9 mouse cellular contexts compared by ENCODE assay signal in genomic region chr13:75944044-75944820, GRCm38 (mm10). TPM values are rescaled to one million over a fixed set of nuclear protein-coding genes. Genes with fewer than 3 reads are reported as not detected.
DNase-seq lines count a peak whose midpoint lies in the region; ATAC-seq and TF ChIP-seq lines count a peak whose summit lies in the region.
"Had no signal": no experiment of that assay in that cellular context is flagged by ENCODE, and none has a peak within 500 bp of the region (broad histone marks: within the 10 kb centered on the region; RNA-seq: fewer than 3 reads in every experiment).

No protein-coding gene starts in this region.

- H3K36me3 ChIP-seq in kidney, adult 2 months (ENCODE audit: control insufficient read depth, insufficient read depth, low read length): no peaks in the 10 kb centered on the region
- H3K36me3 ChIP-seq in hindbrain, embryonic 12.5 days: 0 out of 2 replicates have a peak, but pooled peaks cover 3% of the 10 kb centered on the region
- no peaks in the 10 kb centered on the region for H3K36me3 ChIP-seq in midbrain, embryonic 15.5 days (replicated peaks)

- H3K4me3 ChIP-seq in kidney, adult 2 months (ENCODE audit: insufficient read depth, low read depth, low read length): peak overlapping the region; percentile 95
- H3K4me3 ChIP-seq in hindbrain, embryonic 12.5 days: peak overlapping the region; percentile 80
- H3K4me3 ChIP-seq in midbrain, embryonic 15.5 days: peak overlapping the region; percentile 77

- no peaks in the 10 kb centered on the region for H3K27me3 ChIP-seq in kidney, adult 2 months (replicated peaks; ENCODE audit: control insufficient read depth, insufficient read depth, low read length)
- H3K27me3 ChIP-seq in hindbrain, embryonic 12.5 days: no peaks in the 10 kb centered on the region
- no peaks in the 10 kb centered on the region for H3K27me3 ChIP-seq in midbrain, embryonic 15.5 days (replicated peaks)

- TF ChIP-seq POLR2A in kidney, adult 2 months (IDR thresholded peaks at IDR 0.05; ENCODE audit: low read depth, low read length): no peak
- TF ChIP-seq POLR2A in brain, embryonic 14.5 days (IDR thresholded peaks at IDR 0.05; ENCODE audit: borderline replicate concordance, extremely low read depth, insufficient read depth, insufficient read length, poor library complexity, severe bottlenecking): no peak

- H3K9me3 ChIP-seq in hindbrain, embryonic 12.5 days (replicated peaks): no peaks in the 10 kb centered on the region
- H3K9me3 ChIP-seq in midbrain, embryonic 15.5 days: no peaks in the 10 kb centered on the region

- no peaks in the 10 kb centered on the region for H3K4me1 ChIP-seq in kidney, adult 2 months (ENCODE audit: control insufficient read depth, insufficient read depth, low read length)
- peaks cover 15% of the 10 kb centered on the region for H3K4me1 ChIP-seq in hindbrain, embryonic 12.5 days
- peaks cover 20% of the 10 kb centered on the region for H3K4me1 ChIP-seq in midbrain, embryonic 15.5 days

- no peak for ATAC-seq in hindbrain, embryonic 12.5 days (ENCODE audit: low FRiP score)
- ATAC-seq in midbrain, embryonic 15.5 days (replicated peaks): no peak

- DNase-seq in kidney, adult 2 months: peak; percentile 3
- no peak for DNase-seq in kidney, adult 8-10 months
- DNase-seq in brain, embryonic 14.5 days (ENCODE audit: low read depth): peak; percentile 55
- no peak for DNase-seq in right cerebral cortex, postnatal 36 days (ENCODE audit: low spot score in 2 of 2)
- no peak for DNase-seq in adrenal gland, adult 18-20 months (ENCODE audit: low spot score in 2 of 2)
- DNase-seq in kidney, postnatal 14 days: no peak

- H3K27ac ChIP-seq in kidney, adult 2 months (ENCODE audit: insufficient read depth, low read depth, low read length): no peak overlapping the region
- H3K27ac ChIP-seq in hindbrain, embryonic 12.5 days: peak overlapping the region; percentile 99
- peak overlapping the region; percentile 97 for H3K27ac ChIP-seq in midbrain, embryonic 15.5 days

- no peak for TF ChIP-seq CTCF in kidney, adult 2 months (conservative IDR thresholded peaks at IDR 0.05; ENCODE audit: insufficient read depth, insufficient read length, low read depth, low read length)
- no peak for TF ChIP-seq CTCF in brain, embryonic 14.5 days (IDR thresholded peaks at IDR 0.05; ENCODE audit: borderline replicate concordance, extremely low read depth, insufficient read depth, insufficient read length)

- whole genome bisulfite sequencing in kidney, adult 2 months: 9% methylated on average over 7 of the region's 7 CpGs
- 4% methylated on average over 7 of the region's 7 CpGs for WGBS in hindbrain, embryonic 12.5 days
- 3% methylated on average over 7 of the region's 7 CpGs for WGBS in midbrain, embryonic 15.5 days

- peak overlapping the region; percentile 72 for H3K4me2 ChIP-seq in hindbrain, embryonic 12.5 days (replicated peaks)
- peak overlapping the region; percentile 56 for H3K4me2 ChIP-seq in midbrain, embryonic 15.5 days

- H3K9ac ChIP-seq in hindbrain, embryonic 12.5 days: peak overlapping the region; percentile 96
- peak overlapping the region; percentile 86 for H3K9ac ChIP-seq in midbrain, embryonic 15.5 days

RNA-seq across cellular contexts. Expression of gene Rhobtb3, which starts 0.5 kb away (rescaled TPM):
- polyA plus RNA-seq in kidney, adult 2 months (2012; rRNA removed): 2.6 and 3.7 TPM in 2 replicates
- 22.4 and 25.3 TPM in 2 replicates for polyA plus RNA-seq in brain, embryonic 14.5 days (2012; rRNA removed)
- polyA plus RNA-seq in hindbrain, embryonic 12.5 days (2016; fragmentation: Nextera tagmentation; extraction: Ambion mirVana): 54.9 and 56.6 TPM in 2 replicates
- polyA plus RNA-seq in midbrain, embryonic 15.5 days (2015; fragmentation: Nextera tagmentation; extraction: Ambion mirVana): 22.9 and 23.2 TPM in 2 replicates
- 1 to 10 TPM; 3.2 to 6.0 TPM for total RNA-seq in adrenal gland, adult 18-20 months (2021)

RNA-seq across cellular contexts. Expression of gene Spata9, which starts 22.7 kb away (rescaled TPM):
- not detected in 2 replicates for polyA plus RNA-seq in kidney, adult 2 months (2012; rRNA removed)
- polyA plus RNA-seq in brain, embryonic 14.5 days (2012; rRNA removed): 0.47 and 0.56 TPM in 2 replicates
- polyA plus RNA-seq in hindbrain, embryonic 12.5 days (2016; fragmentation: Nextera tagmentation; extraction: Ambion mirVana): 0.98 and 1.4 TPM in 2 replicates
- 2.2 and 3.6 TPM in 2 replicates for polyA plus RNA-seq in midbrain, embryonic 15.5 days (2015; fragmentation: Nextera tagmentation; extraction: Ambion mirVana)
- total RNA-seq in adrenal gland, adult 18-20 months (2021): not detected
- polyA plus RNA-seq: large intestine, adult 2 months had no signal

Comparison
In these comparisons a context has a peak if more than half of its experiments do, and no peak if none do; other contexts are left out.
1. DNase-seq: peak in kidney, adult 2 months (single experiment) and brain, embryonic 14.5 days (single experiment); none in kidney, adult 8-10 months (0 of 2), right cerebral cortex, postnatal 36 days (0 of 2), adrenal gland, adult 18-20 months (0 of 2) and kidney, postnatal 14 days (single experiment).
2. Peak in every context shown above with its lines, with median percentiles within 50 percentile points of each other: H3K4me3 ChIP-seq.